Mouse (Mus musculus) c-Kit-positive CD71-positive TER-119-negative erythroid progenitor cells, embryonic 14.5 days (primary cell): ENCODE measurements around the gene Serinc3.
A peak's percentile ranks its signal among the peaks of the same experiment; 100 is the strongest.
"Not testable (repeated sequence)": the region's sequence is repeated elsewhere in the genome, so short reads cannot be mapped to it uniquely, and the experiment has no call there.

ENCODE experiments used
- DNase-seq: peaks from one replicate; pipeline ENCODE4 v3.0.0-alpha.2; 2013; ENCODE audit warnings: low read depth

The Serinc3 gene

GRCm38 (mm10) chr2:163631223-163631622, 13.7 kb downstream of the Serinc3 start:
- DNase-seq = no peak

DNA sequence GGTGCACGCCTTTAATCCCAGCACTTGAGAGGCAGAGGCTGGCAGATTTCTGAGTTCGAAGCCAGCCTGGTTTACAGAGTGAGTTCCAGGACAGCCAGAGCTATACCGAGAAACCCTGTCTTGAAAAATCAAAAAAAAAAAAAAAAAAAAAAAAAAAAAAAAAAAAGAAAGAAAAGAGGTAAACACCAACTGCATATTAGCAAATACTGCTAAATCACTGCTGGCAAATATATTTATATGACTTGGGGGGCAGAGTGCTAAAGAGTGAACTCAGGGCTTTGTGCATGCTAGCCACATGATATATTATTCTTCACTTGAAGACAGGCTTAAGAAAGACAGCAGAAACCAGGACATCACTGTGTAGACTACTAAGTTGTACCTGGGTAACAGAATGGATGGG, 23.5 kb downstream of the Serinc3 start:
- not testable (repeated sequence) for DNase-seq

GRCm38 (mm10) chr2:163620451-163620850, 24.5 kb downstream of the Serinc3 start:
- DNase-seq = no peak

DNA sequence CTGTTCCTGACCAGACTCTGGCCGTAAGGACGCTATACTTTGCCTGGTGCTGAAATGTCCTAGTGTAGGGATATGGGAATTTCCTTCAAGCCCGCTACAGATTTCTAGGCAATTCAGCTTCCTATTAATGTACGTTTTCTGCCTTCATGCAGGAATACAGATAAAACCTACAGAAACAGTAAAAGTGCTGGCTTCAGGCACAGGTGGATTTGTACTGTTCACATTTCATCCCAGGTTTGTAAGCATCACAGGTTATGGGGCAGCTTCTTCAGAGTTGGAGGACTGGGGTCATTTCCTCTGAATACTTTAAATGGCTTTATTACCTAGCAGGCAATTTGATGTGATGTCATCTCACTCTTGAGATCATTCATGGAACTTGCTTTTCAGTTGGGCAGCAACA, 27.1 kb downstream of the Serinc3 start:
- no peak for DNase-seq

GRCm38 (mm10) chr2:163617232-163617863, 27.6 kb downstream of the Serinc3 start:
- no peak for DNase-seq

DNA sequence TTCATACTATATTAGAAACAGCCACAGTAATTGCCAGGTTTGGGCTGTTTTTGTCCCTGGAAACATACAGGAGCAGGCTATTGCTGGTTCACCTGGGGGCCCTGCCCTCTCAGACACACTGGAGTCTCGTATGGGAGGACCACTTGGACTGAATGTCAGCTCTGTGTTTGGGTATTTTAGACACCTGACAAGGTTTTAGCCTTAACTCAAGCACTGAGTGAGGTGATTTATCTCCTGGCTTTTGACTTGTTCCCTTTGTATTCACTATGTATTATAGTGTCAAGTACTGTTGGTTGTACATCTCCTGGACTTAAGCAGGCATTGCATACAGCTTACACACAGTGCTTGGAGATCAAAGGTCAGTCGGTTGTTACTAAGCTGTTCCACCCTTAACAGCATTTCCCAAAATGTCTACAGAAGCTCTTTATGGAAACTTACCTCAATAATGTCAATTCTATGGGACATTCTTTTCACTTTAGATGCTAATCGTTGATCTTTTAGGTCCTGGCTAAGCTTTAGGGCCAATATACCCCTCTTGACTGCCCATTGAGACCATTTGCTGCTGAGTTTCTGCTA, 28.2 kb downstream of the Serinc3 start:
- no peak for DNase-seq

DNA sequence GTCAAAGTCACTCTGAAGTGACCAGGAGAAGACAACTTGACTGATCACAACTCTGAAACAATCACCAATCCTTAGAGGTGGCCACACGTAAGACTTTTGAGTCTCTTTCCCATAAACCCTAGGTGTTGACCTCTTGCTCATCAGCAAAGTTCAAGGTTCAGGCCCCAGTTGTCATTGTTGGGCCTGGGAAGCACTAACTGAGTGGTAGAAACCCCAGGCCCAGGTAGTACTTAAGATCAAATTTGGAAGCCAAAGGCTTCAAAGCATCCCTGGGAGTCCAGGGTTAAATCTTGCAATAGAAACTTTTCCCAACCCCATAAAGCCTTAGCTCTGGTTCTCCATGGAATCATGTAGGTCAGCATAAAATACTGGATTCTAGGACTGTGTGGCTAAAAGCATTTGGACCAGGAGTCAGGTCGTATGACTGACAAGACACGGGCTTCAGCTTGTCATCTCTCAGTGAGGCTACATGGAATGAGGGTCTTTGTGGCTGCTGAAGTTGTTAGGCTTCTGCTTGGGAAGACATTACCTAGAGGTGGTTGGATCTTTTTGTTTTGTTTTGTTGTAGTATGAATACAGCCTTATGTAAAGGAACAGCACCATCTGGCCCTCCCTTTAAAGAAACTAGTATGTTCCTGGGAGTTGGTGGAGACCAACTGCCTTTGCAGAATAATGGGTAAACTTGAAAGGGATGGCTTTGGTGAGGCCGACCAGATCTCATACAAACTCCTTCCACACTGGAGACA, 28.9 kb downstream of the Serinc3 start:
- no peak for DNase-seq

DNA sequence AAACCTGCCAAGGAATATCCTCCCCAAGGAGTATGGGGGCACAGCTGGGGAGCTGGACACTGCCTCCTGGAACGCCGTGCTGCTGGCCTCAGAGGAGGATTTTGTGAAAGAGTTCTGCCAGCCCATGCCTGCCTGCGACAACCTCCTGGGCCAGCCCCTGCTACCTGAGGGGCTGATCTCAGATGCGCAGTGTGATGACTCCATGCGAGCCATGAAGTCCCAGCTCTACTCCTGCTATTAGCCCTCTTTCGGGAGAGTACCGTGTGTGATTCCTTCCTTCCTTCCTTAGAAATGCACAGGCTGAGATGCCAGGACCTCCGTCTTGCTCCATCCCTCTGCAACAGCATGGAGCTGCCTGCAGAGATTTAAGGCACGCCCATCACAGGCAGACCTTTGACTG, 29.5 kb downstream of the Serinc3 start:
- DNase-seq = no peak

GRCm38 (mm10) chr2:163613990-163614389, 30.9 kb downstream of the Serinc3 start:
- DNase-seq = no peak

DNA sequence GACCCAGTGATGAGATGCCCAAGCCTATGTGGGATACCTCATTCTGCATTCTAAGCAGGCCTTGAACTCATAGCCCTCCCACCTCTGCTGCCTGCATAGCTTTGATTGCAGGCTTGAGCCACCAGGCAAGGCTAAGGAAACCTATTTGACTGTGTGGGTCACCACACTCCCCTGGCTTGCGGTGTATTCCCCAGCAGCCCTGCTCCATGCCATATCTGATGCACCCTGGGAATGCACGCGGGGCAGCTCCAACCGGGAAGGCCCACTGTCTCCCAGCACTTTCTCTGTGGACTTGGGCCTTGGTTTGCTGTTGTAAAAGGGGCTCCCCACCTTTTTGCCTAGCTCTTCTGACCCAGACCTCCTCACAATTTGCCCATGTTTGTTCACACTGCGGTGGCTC, 31.7 kb downstream of the Serinc3 start:
- DNase-seq = no peak

DNA sequence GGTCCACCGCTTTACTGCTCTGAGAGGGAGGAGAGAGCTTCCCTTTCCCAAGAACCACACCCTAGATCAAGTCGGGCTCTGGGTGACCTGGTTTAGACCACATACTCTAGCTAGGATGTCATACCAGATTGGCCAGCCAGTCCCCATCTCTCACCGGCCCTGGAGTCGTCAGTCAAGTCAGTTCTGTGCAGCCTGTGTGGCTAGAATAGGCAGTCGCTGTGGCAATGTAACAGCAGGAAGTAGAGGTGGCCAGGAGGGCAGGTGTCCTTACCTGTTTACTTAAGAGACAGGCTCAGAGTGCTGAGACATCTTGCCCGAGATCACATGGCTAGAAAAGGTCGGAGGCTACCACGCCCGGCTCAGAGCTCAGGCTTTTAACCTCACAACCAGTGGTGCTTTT, 33.8 kb downstream of the Serinc3 start:
- DNase-seq = no peak

GRCm38 (mm10) chr2:163609281-163609975, 35.5 kb downstream of the Serinc3 start:
- DNase-seq = no peak

DNA sequence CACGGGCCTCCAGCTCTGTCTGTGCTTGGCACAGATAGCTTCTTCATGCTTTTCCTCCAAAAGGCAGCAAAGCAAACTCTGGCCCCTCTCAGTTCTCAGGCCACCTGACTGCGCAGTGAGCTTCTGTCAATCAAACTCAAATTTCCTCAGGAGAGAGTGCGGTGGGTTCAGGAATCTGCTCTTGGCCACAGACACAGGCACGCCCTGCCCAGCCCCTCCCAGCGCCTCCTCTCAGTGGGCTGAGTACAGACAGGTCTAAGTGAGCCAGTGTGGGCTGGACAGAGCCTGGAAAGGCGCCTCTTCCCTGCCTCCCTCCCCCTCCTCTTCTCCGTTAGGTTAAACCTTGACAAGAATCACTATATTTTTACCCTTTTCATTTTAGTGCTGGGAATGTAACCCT, 36.9 kb downstream of the Serinc3 start:
- no peak for DNase-seq

DNA sequence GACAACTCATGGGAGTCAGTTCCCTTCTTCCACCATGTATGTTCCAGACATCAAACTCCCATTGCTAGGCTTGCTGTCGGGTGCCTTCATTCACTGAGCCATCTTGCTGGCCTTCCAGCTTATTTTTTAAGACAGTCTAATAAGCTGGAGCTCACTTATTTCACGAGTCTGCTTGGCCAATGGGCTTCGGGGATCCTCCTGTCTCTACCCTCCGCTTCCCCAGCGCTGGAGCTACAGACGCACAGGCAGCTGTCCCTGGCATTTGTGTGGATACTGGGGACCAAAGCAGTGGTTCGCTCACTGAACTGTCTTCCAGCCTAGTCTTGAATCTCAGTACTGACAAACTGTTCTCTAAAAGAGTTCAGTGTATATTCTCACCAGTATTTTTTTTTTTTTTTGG, 38.8 kb downstream of the Serinc3 start:
- no peak for DNase-seq

GRCm38 (mm10) chr2:163602101-163602971, 42.6 kb downstream of the Serinc3 start, which contains the start of gene Ttpal:
Gene Ttpal, plus strand, starts transcription at chr2:163602314.
- peak; percentile 75 for DNase-seq

DNA sequence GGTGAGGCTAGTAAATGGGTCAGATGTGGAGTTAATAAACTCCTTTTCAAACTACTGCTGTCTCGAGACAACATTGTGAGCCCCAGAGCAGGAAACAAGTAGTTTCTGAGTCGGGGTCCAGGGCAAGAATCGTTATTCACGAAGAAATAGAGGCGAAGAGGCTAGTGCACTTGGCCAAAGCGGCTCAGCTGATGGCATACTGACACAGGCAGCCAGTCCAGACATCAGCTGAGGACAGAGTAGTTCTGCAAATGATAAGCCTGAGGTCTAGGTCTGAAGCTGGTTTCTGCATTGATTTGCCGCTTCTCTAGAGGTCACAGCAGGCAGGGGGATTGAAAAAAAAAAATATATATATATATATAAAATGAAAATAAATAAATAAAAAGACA, 43.2 kb downstream of the Serinc3 start:
- DNase-seq = no peak

DNA sequence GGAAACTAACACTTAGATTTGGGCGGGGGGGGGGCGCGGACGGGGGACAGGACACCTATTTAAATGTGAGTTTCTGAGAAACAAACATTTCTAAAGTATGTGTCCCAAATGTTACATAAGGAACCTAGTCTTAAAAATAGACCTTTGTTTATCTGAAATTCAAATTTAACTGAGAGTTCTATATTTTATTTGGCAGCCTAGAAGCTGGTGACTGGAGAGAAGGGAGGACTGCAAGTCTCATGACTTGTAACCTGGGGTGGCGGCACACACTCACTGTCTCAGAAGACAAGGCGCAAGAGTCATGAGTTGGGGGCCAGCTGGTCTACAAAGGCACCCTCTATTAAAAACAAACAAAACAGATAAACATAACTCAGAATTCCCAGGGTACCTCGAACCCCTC, 43.9 kb downstream of the Serinc3 start:
- DNase-seq = no peak

GRCm38 (mm10) chr2:163599226-163599625, 45.7 kb downstream of the Serinc3 start:
- DNase-seq = peak; percentile 55

DNA sequence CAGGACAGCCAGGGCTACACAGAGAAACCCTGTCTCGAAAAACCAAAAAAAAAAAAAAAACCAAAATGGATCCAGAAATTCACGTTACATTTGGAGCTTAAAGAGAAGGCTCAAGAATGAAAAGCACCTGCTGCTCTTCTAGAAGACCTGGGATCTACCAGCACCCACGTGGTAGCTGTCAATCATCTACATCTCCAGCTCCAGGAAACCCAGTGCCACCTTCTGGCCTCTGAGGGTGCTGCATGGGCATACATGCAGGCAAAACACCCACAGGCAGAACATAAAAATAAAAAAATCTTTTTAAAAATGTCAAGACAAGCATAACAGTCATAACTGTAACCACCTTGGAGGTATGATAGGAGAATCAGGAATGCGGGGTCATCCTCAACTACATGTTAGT, 47.3 kb downstream of the Serinc3 start:
- peak; percentile 66 for DNase-seq

DNA sequence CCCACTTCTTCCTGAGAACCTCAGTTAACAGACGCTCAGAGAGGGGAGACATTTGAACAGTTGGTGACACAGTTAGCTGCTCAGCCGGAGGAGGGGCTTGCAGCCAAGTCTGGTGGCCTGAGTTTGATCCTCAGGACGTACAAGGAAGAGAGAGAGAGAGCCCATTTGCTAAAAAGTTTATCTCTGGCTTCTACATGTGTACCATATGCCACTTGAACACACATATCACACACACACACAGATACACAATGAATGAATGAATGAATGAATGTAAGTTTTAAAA, 48.1 kb downstream of the Serinc3 start:
- DNase-seq = no peak

DNA sequence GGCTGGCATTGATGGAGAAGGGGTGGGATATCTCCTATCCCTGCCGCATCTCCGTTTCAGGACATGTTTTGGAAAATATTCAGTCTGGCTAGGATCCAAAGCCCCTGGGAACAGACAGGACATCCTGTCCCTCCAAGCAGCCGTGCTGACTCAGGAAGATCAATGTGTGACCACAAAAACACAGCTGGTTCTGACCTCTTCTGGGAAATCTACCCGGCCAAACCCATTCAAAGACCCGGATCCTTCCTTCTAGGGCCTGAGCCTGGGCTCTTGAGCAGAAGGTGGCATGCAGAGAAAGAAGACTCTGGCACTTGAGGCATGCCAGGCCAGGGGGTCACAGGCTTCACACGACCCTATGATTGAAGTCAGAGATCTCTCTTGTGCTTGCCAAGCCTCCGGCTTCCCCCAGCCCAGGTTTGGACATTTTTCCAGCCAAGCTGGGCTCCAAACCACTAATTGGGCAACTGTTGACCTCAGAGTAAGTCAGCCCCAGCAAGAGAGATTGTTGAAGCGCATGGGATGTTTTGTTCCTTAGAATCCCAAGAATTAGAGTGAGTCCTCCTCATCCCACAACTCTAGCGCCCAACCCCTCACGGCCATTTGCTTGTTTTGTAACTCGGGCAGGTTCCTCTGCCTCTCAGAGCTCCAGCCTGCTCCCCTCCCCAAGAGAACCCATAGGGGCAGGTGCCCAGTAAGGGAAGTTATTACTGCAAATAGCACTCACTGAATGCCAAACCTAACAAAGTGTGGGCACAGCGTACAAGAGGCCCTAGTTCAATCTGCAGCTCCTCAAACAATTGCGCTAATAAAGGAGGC, 48.7 kb downstream of the Serinc3 start:
- no peak for DNase-seq
